In genomic region chr1:184731091-184731640, GRCm38 (mm10) we compare ENCODE assay signal across 9 mouse cellular contexts. TPM values are rescaled to one million over a fixed set of nuclear protein-coding genes. Genes with fewer than 3 reads are reported as not detected.
DNase-seq lines count a peak whose midpoint lies in the region; ATAC-seq and TF ChIP-seq lines count a peak whose summit lies in the region.
"Had no signal": no experiment of that assay in that cellular context is flagged by ENCODE, and none has a peak within 500 bp of the region (broad histone marks: within the 10 kb centered on the region; RNA-seq: fewer than 3 reads in every experiment).

No protein-coding gene starts in this region.

- peak overlapping the region; percentile 95 for H3K4me3 ChIP-seq in heart, adult 2 months
- peak overlapping the region; percentile 67 for H3K4me3 ChIP-seq in thymus, adult 2 months (ENCODE audit: control insufficient read depth, insufficient read depth, low read length)
- H3K4me3 ChIP-seq in liver, embryonic 11.5 days (ENCODE audit: low read depth, low read length) = peak overlapping the region; percentile 81
- H3K4me3 ChIP-seq in stomach, postnatal 0 days (ENCODE audit: low read depth, low read length) = peak overlapping the region; percentile 61

- no peak for ATAC-seq in liver, embryonic 11.5 days (replicated peaks; ENCODE audit: low FRiP score)
- no peak for ATAC-seq in stomach, postnatal 0 days (ENCODE audit: low FRiP score, low TSS enrichment)
- ATAC-seq in activated CD4-positive, CD25-positive, alpha-beta regulatory T cell, adult 4 months = no peak

- H3K79me2 ChIP-seq in heart, adult 2 months (replicated peaks; ENCODE audit: control insufficient read depth, insufficient read depth, low read length) = no peaks in the 10 kb centered on the region

- peak overlapping the region; percentile 98 for H3K4me2 ChIP-seq in liver, embryonic 11.5 days
- peak overlapping the region; percentile 75 for H3K4me2 ChIP-seq in stomach, postnatal 0 days (replicated peaks; ENCODE audit: low read depth)

- TF ChIP-seq CTCF in heart, adult 2 months (IDR thresholded peaks at IDR 0.05) = no peak
- no peak for TF ChIP-seq CTCF in thymus, adult 2 months (IDR thresholded peaks at IDR 0.05; ENCODE audit: borderline replicate concordance, control insufficient read depth, extremely low read depth, insufficient read depth, low read length, poor library complexity)
- TF ChIP-seq CTCF in stomach, postnatal 0 days (IDR thresholded peaks at IDR 0.05; ENCODE audit: low read depth) = no peak

- no peak for DNase-seq in heart, adult 2 months
- DNase-seq in heart, postnatal 14 days = no peak
- DNase-seq in thymus, adult 2 months = no peak
- no peak for DNase-seq in thymus, postnatal 0 days (ENCODE audit: low spot score)
- no peak for DNase-seq in liver, embryonic 11.5 days (ENCODE audit: low spot score)
- no peak for DNase-seq in stomach, postnatal 0 days (ENCODE audit: low spot score)
- no peak for DNase-seq in left cerebral cortex, adult 9 months (ENCODE audit: low spot score in 2 of 2)
- DNase-seq: cerebellum, adult 8-10 months had no signal

- no peak for TF ChIP-seq POLR2A in heart, adult 2 months (IDR thresholded peaks at IDR 0.05; ENCODE audit: insufficient read depth, low read depth, low read length)
- no peak for TF ChIP-seq POLR2A in thymus, adult 2 months (IDR thresholded peaks at IDR 0.05; ENCODE audit: control insufficient read depth, extremely low read depth, insufficient read depth, low read length, poor library complexity)

- intact Hi-C loops in heart, adult 2 months (cut with DNase I) = loop anchor here (10.0 kb wide), 1 partner anchor 696 kb away; the partner anchor contains the start of gene 1700056E22Rik
- intact Hi-C loops in heart, postnatal 14 days (cut with DNase I) = no loop called here

- no peak for TF ChIP-seq EP300 in heart, adult 2 months (IDR thresholded peaks at IDR 0.05; ENCODE audit: insufficient read depth, low read depth, low read length)
- no peak for TF ChIP-seq EP300 in stomach, postnatal 0 days (optimal IDR thresholded peaks at IDR 0.05)

- WGBS in heart, adult 2 months = 10% methylated on average over 18 of the region's 18 CpGs
- 38% methylated on average over 18 of the region's 18 CpGs for WGBS in thymus, adult 2 months
- WGBS in liver, embryonic 11.5 days = 10% methylated on average over 18 of the region's 18 CpGs
- WGBS in stomach, postnatal 0 days = 9% methylated on average over 18 of the region's 18 CpGs

- peak overlapping the region; percentile 99 for H3K9ac ChIP-seq in heart, adult 2 months (ENCODE audit: low read depth, low read length)
- peak overlapping the region; percentile 85 for H3K9ac ChIP-seq in liver, embryonic 11.5 days (ENCODE audit: low read depth, low read length)
- peak overlapping the region; percentile 65 for H3K9ac ChIP-seq in stomach, postnatal 0 days (ENCODE audit: low read length)

- peaks cover 11% of the 10 kb centered on the region for H3K36me3 ChIP-seq in heart, adult 2 months (ENCODE audit: control insufficient read depth, insufficient read depth, low read length)
- H3K36me3 ChIP-seq in thymus, adult 2 months (ENCODE audit: control insufficient read depth, insufficient read depth, low read length) = no peaks in the 10 kb centered on the region
- no peaks in the 10 kb centered on the region for H3K36me3 ChIP-seq in liver, embryonic 11.5 days (ENCODE audit: control insufficient read depth, insufficient read depth, low read length)
- no peaks in the 10 kb centered on the region for H3K36me3 ChIP-seq in stomach, postnatal 0 days (ENCODE audit: control insufficient read depth, insufficient read depth, low read length)

- peaks cover 7% of the 10 kb centered on the region for H3K4me1 ChIP-seq in heart, adult 2 months (ENCODE audit: control insufficient read depth, insufficient read depth, low read length)
- H3K4me1 ChIP-seq in thymus, adult 2 months (replicated peaks; ENCODE audit: control insufficient read depth, insufficient read depth, low read length) = peaks cover 24% of the 10 kb centered on the region
- H3K4me1 ChIP-seq in liver, embryonic 11.5 days (replicated peaks; ENCODE audit: control insufficient read depth, insufficient read depth, low read length) = peaks cover 15% of the 10 kb centered on the region
- H3K4me1 ChIP-seq in stomach, postnatal 0 days (replicated peaks; ENCODE audit: control insufficient read depth, insufficient read depth) = no peaks in the 10 kb centered on the region; the same call in 1 of the 2 replicates

- H3K9me3 ChIP-seq in liver, embryonic 11.5 days (ENCODE audit: control insufficient read depth, low read length) = no peaks in the 10 kb centered on the region
- H3K9me3 ChIP-seq in stomach, postnatal 0 days (ENCODE audit: control insufficient read depth, low read length) = no peaks in the 10 kb centered on the region

- H3K27me3 ChIP-seq in heart, adult 2 months (ENCODE audit: control insufficient read depth, insufficient read depth, low read length) = no peaks in the 10 kb centered on the region; the same call in 1 of the 2 replicates
- H3K27me3 ChIP-seq in thymus, adult 2 months (ENCODE audit: control insufficient read depth, insufficient read depth, low read length) = peaks cover 26% of the 10 kb centered on the region
- peaks cover 88% of the 10 kb centered on the region for H3K27me3 ChIP-seq in liver, embryonic 11.5 days (replicated peaks; ENCODE audit: control insufficient read depth, insufficient read depth, low read length)
- peaks cover 34% of the 10 kb centered on the region for H3K27me3 ChIP-seq in stomach, postnatal 0 days (ENCODE audit: control insufficient read depth, insufficient read depth, low read length)

- peak overlapping the region; percentile 90 for H3K27ac ChIP-seq in heart, adult 2 months
- no peak overlapping the region for H3K27ac ChIP-seq in thymus, adult 2 months (ENCODE audit: control insufficient read depth, insufficient read depth, low read length)
- peak overlapping the region; percentile 96 for H3K27ac ChIP-seq in liver, embryonic 11.5 days (ENCODE audit: low read depth, low read length)
- peak overlapping the region; percentile 85 for H3K27ac ChIP-seq in stomach, postnatal 0 days (replicated peaks)

RNA-seq across cellular contexts. Expression of gene Hlx, which starts 1.3 kb away (rescaled TPM):
- total RNA-seq in heart, adult 2 months (2021) = 10 to 100 TPM in 1 of 2 experiments, 1 to 10 TPM in 1; 7.6 to 10.8 TPM
- 8.8 and 11.4 TPM in 2 replicates for polyA plus RNA-seq in heart, adult 2 months (2012; rRNA removed)
- total RNA-seq in heart, postnatal 14 days (2021) = 10 to 100 TPM; 17.7 to 23.1 TPM
- 15.5 and 18.4 TPM in 2 replicates for polyA plus RNA-seq in thymus, adult 2 months (2012; rRNA removed)
- 5.4 and 5.8 TPM in 2 replicates for polyA plus RNA-seq in thymus, postnatal 0 days (2015; fragmentation: Nextera tagmentation; extraction: Ambion mirVana)
- 42.3 and 46.9 TPM in 2 replicates for polyA plus RNA-seq in liver, embryonic 11.5 days (2014; fragmentation: Nextera tagmentation; extraction: Ambion mirVana)
- polyA plus RNA-seq in stomach, postnatal 0 days (2015; fragmentation: Nextera tagmentation; extraction: Ambion mirVana) = 5.4 and 6.9 TPM in 2 replicates
- polyA plus RNA-seq in activated CD4-positive, CD25-positive, alpha-beta regulatory T cell, adult 4 months (2017; shearing (Covaris generic)) = not detected
